Mouse (Mus musculus): ENCODE results near the gene Arhgef3. TPM values are rescaled to one million over a fixed set of nuclear protein-coding genes. Genes with fewer than 3 reads are reported as not detected.
"Not testable (repeated sequence)": the region's sequence is repeated elsewhere in the genome, so short reads cannot be mapped to it uniquely, and the experiment has no call there.

Arhgef3 gene
- total RNA-seq, 2 experiments from 2014 or later: 25.3 to 45.5 TPM

DNA sequence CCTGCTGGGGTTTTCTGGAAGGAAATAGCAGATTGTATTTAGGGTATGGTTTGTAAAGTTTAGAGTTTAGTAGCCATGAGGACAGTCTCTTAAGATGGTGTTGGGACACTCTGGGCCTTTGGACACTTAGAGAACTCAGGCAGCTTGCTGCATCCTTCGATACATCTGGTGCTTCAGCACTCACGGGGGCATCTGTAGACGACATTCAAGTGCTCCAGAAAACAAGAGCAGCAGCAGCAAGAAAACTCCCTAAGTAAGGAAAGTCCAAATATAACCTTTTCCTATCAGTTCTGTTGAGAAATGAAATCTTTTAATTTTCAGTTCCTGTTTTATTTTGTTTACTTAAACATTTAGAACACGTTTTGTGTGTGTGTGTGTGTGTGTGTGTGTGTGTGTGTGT lies 71.9 kb downstream of the Arhgef3 start:
- no peak for DNase-seq (ENCODE audit: low spot score in 2 of 2)

- DNase-seq (ENCODE audit: low spot score in 2 of 2): peak; percentile 80 to 84
Measured at GRCm38 (mm10) chr14:27187025-27187424, 72.3 kb downstream of the Arhgef3 start.

GRCm38 (mm10) chr14:27187885-27188284 lies 73.2 kb downstream of the Arhgef3 start:
- no peak for DNase-seq (ENCODE audit: low spot score in 2 of 2)

GRCm38 (mm10) chr14:27192450-27192849 lies 77.8 kb downstream of the Arhgef3 start:
- peak in 1 of 2 experiments; percentile 46 for DNase-seq (ENCODE audit: low spot score in 2 of 2)

GRCm38 (mm10) chr14:27196980-27197379 lies 82.3 kb downstream of the Arhgef3 start:
- no peak for DNase-seq (ENCODE audit: low spot score in 2 of 2)

GRCm38 (mm10) chr14:27198490-27199089 lies 83.9 kb downstream of the Arhgef3 start:
- no peak for DNase-seq (ENCODE audit: low spot score in 2 of 2)

- no peak for DNase-seq (ENCODE audit: low spot score in 2 of 2)
Measured at GRCm38 (mm10) chr14:27199119-27199518, 84.4 kb downstream of the Arhgef3 start.

DNA sequence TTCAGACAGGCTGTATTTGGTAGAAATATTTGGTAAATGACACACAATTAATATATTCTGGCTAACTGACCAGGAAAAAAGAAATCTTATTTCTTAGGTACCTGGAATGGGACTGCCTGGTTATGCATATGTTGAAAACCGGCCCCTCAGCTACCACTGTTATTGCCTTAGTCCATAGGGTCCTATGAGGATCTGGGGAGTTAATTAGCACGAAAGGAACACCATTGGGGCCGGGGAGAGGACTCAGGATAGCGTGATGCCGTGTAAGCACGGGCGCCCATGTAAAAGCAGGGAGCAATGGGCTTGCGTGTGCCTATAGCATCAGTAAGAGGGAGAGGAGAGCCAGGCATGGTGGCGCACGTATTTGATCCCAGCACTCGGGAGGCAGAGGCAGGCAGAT lies 85.2 kb downstream of the Arhgef3 start:
- DNase-seq (ENCODE audit: low spot score in 2 of 2): no peak

DNA sequence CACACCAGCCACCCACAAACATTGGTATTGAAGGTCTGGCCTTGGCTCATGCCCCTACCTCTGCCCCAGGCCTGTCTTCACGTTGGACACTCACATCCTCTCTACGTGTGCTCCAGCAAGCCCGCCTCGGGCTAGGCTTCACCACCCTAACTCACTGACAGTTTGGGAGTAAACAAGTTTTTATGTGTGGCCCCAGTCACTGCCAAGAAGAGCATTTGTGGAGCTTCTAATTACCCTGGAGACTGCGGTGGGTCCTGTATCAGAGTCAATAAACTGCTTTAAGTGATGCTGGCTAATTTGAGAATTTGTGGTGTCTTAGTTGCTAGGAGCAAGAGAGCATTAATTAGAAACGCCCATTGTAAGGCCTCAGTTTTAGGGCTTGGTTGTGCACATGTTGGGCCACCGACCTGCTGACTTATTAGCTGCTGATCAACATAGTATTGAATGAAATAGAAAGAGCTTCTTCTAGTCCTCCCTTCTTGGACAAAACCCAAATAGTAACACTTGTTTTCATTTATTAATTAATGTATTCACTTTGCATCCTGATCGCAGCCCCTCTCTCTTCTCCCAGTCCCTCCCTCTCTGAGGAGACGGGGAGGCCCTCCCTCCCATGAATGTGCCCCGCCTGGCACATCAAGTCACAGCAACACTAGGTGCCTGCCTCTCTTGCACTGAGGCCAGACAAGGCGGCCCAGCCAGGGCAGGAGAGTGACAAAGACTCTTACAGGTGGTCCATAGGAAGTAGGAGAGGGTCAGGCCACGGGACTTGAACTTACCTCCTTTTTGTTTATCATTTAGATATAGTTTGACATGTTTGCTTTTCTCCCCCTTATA lies 86.3 kb downstream of the Arhgef3 start:
- DNase-seq (ENCODE audit: low spot score in 2 of 2): no peak

DNA sequence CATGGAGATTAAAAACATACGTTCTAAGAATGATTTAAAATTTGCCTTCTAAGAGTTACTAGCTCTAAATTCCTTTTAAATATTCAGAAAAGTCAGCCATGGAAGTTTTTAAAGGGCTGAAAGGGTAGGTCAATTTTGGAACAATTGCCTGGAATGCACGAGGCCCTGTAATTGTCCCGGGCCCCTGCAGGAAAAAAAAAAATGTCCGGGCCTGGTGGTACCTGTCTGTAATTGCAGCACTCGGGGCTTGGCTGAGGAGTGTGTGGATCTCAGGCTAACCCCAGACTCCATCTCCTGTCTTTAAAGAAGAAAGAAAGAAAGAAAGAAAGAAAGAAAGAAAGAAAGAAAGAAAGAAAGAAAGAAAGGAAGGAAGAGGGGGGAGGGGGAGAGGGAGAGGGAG lies 87.1 kb downstream of the Arhgef3 start:
- no peak for DNase-seq (ENCODE audit: low spot score in 2 of 2)

DNA sequence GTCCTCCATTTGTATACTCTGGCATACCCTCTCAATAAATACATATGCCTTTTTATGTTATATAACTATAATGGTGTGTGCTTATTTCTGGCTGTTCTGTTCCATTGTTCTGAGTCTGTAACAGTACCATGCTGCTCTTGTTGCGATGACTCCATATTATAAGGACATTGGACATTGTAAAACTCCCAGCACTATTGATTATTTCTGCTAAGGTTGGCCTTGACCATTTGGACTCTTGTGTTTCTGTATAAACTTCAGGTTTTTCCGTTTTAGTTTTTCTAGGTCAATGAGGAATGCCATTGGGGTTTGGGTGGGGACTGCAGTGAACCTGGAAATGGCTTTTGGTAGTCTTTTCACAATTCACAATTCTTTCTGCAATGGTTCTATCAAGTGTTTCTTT lies 90.0 kb downstream of the Arhgef3 start:
- DNase-seq (ENCODE audit: low spot score in 2 of 2): no peak

DNA sequence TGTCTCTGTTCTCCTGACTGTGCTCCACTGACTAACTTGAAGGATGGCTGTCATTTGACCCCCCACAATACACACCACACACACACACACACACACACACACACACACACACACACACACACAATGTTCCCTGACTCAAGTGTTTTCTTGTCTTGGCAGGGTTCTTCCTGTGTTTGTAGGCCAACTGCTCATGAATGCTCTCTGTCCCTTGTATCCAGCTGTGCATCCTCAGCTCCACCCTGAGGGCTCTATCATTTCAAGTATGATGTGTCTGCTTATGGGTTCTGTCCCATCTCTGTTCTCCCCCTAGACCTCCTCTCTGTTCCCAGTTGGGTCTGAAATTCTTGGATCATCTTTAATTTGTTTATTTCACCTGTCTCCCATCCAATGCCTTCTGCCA lies 91.7 kb downstream of the Arhgef3 start:
- no peak for DNase-seq (ENCODE audit: low spot score in 2 of 2)

- DNase-seq (ENCODE audit: low spot score in 2 of 2): no peak
Measured at GRCm38 (mm10) chr14:27209542-27209941, 94.8 kb downstream of the Arhgef3 start.

DNA sequence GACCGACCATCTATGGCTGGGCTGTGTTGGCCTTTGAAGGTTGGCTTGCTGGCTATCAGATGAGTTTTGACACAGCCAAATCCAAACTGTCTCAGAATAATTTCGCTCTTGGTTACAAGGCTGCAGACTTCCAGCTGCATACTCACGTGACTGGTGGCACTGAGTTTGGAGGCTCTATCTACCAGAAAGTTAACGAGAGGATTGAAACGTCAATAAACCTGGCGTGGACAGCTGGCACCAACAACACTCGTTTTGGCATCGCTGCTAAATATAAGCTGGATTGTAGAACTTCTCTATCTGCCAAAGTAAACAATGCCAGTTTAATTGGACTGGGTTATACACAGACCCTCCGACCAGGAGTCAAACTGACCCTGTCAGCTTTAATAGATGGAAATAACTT lies 96.1 kb downstream of the Arhgef3 start:
- not testable (repeated sequence) for DNase-seq (ENCODE audit: low spot score in 2 of 2)

GRCm38 (mm10) chr14:27211743-27212445 lies 97.2 kb downstream of the Arhgef3 start:
- no peak for DNase-seq (ENCODE audit: low spot score in 2 of 2)

DNA sequence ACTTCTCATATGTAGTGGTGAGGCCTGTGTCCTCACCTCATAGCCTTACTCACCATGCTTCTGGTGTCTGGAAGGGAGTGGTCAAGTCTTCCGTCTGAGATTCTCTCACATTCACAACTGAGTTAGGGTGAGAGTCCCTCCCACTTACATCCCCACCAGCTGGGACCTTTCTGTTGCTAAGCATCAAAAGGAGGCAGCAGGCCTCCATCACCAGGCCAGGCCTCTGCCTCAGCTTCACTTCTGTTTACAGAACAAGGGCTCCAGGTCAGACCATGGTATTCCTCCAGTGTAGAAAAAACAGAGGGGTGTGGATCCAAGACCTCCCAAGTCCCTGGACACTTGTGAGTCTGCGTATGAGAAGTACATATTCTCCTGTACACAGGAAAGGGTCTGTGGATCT lies 99.5 kb downstream of the Arhgef3 start:
- DNase-seq (ENCODE audit: low spot score in 2 of 2): no peak

GRCm38 (mm10) chr14:27219668-27220067 lies 105.0 kb downstream of the Arhgef3 start:
- DNase-seq (ENCODE audit: low spot score in 2 of 2): no peak

DNA sequence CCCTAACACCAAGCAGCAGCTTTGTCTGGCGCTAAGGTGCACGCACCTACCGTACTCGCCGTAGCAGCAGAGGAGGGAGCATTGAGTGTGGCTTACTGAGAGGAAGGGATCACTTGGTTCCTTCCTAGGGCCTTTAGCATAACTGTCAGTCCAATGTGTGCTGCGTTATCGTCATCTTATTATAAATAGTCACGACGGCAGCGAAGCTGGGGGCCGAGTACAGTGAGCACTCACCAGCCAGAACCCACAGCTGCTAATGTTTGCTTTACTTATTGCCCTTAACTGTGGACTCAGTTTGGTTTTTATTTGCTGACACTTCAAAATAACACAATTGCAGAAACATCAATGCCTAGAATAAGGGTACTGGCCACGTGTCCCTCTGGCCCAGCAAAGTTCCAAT lies 105.6 kb downstream of the Arhgef3 start:
- DNase-seq (ENCODE audit: low spot score in 2 of 2): no peak

DNA sequence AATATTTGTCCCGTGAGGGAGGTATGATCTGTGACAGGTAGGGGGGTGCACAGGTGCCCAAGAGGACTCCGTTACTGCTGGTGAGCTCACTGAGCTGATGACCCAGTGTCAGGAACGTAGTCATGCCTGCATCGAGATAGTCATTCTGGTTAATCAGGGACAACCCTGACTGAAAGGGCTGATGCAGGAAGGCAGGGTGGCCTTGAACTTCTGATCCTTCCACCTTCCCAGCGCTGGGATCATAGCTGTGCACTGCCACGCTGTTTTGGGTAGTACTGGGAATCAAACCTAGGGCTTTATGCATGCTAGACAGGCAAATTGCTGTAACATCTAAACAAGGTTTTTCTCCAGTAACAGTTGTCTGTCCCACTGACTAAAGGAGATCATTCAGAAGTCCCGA lies 109.9 kb downstream of the Arhgef3 start:
- DNase-seq (ENCODE audit: low spot score in 2 of 2): no peak

- no peak for DNase-seq (ENCODE audit: low spot score in 2 of 2)
Measured at GRCm38 (mm10) chr14:27226288-27226687, 111.6 kb downstream of the Arhgef3 start.

- no peak for DNase-seq (ENCODE audit: low spot score in 2 of 2)
Measured at GRCm38 (mm10) chr14:27228288-27228687, 113.6 kb downstream of the Arhgef3 start.

DNA sequence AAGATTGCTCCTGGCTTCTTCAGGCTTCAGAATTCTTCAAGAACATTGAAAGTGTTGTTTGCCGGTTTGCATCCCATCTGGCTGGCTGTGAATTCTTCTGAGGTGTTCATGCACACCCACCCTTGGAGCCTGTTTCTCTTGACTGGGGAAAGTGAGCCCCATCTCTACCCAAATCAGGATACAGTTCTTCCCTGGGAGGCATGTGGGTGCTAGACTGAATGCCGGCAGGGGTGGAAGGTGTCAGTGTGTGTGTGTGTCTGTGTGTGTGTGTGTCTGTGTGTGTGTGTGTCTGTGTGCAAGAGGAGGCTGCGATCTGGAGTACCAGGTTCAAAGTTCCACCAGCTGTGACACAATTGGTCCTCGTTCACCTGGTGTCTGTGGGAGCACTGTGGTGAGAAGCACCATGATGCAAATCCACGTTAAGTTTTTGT lies 114.3 kb downstream of the Arhgef3 start:
- DNase-seq (ENCODE audit: low spot score in 2 of 2): no peak

All from adrenal gland, adult 18-20 months (tissue).